10 mouse cellular contexts compared by ENCODE assay signal in genomic region chr16:32110951-32111699, GRCm38 (mm10). TPM values are rescaled to one million over a fixed set of nuclear protein-coding genes. Genes with fewer than 3 reads are reported as not detected.
DNase-seq lines count a peak whose midpoint lies in the region; ATAC-seq and TF ChIP-seq lines count a peak whose summit lies in the region.
"Had no signal": no experiment of that assay in that cellular context is flagged by ENCODE, and none has a peak within 500 bp of the region (broad histone marks: within the 10 kb centered on the region; RNA-seq: fewer than 3 reads in every experiment).

No protein-coding gene starts in this region.

- no peak overlapping the region for H3K4me3 ChIP-seq in layer of hippocampus, adult 2 months
- H3K4me3 ChIP-seq in forebrain, embryonic 11.5 days (ENCODE audit: low read depth, low read length) = no peak overlapping the region
- H3K4me3 ChIP-seq: liver, embryonic 12.5 days; stomach, embryonic 15.5 days had no signal

- 84% methylated on average over 15 of the region's 15 CpGs for WGBS in forebrain, embryonic 11.5 days

- no peaks in the 10 kb centered on the region for H3K27me3 ChIP-seq in forebrain, embryonic 11.5 days (ENCODE audit: control insufficient read depth, insufficient read depth, low read length)
- H3K27me3 ChIP-seq: liver, embryonic 12.5 days; stomach, embryonic 15.5 days had no signal

- no peak overlapping the region for H3K4me2 ChIP-seq in forebrain, embryonic 11.5 days (ENCODE audit: low read depth, low read length, severe bottlenecking)
- H3K4me2 ChIP-seq: liver, embryonic 12.5 days; stomach, embryonic 15.5 days had no signal

- H3K27ac ChIP-seq in layer of hippocampus, adult 2 months = no peak overlapping the region; the same call in 1 of the 2 replicates
- no peak overlapping the region for H3K27ac ChIP-seq in forebrain, embryonic 11.5 days (ENCODE audit: low read depth, low read length)
- H3K27ac ChIP-seq: liver, embryonic 12.5 days; stomach, embryonic 15.5 days had no signal

- no peaks in the 10 kb centered on the region for H3K36me3 ChIP-seq in forebrain, embryonic 11.5 days (ENCODE audit: control insufficient read depth, insufficient read depth, low read length)

- no peaks in the 10 kb centered on the region; the same call in 1 of the 2 replicates for H3K4me1 ChIP-seq in forebrain, embryonic 11.5 days (replicated peaks; ENCODE audit: control insufficient read depth, insufficient read depth, low read length)
- H3K4me1 ChIP-seq: stomach, embryonic 15.5 days had no signal

- peak; percentile 71 for TF ChIP-seq CTCF in layer of hippocampus, adult 2 months (conservative IDR thresholded peaks at IDR 0.05)

- H3K9me3 ChIP-seq in forebrain, embryonic 11.5 days (ENCODE audit: control insufficient read depth, low read length) = no peaks in the 10 kb centered on the region
- H3K9me3 ChIP-seq: liver, embryonic 12.5 days; stomach, embryonic 15.5 days had no signal

- no peak overlapping the region for H3K9ac ChIP-seq in forebrain, embryonic 11.5 days (ENCODE audit: low read length)
- H3K9ac ChIP-seq: liver, embryonic 12.5 days; stomach, embryonic 15.5 days had no signal

- DNase-seq in cerebellum, postnatal 10 days = peak; percentile 20 to 53
- no peak for DNase-seq in cerebellum, postnatal 36 days
- DNase-seq in layer of hippocampus, adult 2 months (ENCODE audit: low spot score in 2 of 2) = no peak
- DNase-seq in layer of hippocampus, postnatal 10 days (ENCODE audit: low spot score in 2 of 2) = no peak
- DNase-seq in CD4-positive, CD25-positive, alpha-beta regulatory T cell, adult 2 months (ENCODE audit: low read depth, low spot score) = peak; percentile 71
- no peak for DNase-seq in c-Kit-positive CD71-positive TER-119-positive erythroid progenitor cells, embryonic 14.5 days (ENCODE audit: low spot score)
- DNase-seq in forebrain, embryonic 11.5 days (ENCODE audit: low spot score) = no peak

- ATAC-seq in megakaryocyte progenitor cell, adult 5-6 weeks (replicated peaks; ENCODE audit: poor library complexity) = 0 out of 2 replicates have a peak, but pooled peaks have one; percentile 21
- ATAC-seq in forebrain, embryonic 11.5 days (replicated peaks; ENCODE audit: low FRiP score) = no peak
- ATAC-seq: liver, embryonic 12.5 days had no signal

RNA-seq across cellular contexts. Expression of gene Cep19, which starts 11.5 kb away (rescaled TPM):
- 10 to 100 TPM; 62.8 to 65.5 TPM for total RNA-seq in layer of hippocampus, adult 2 months (2021)
- total RNA-seq in layer of hippocampus, postnatal 10 days (2021) = 10 to 100 TPM; 58.9 to 62.3 TPM
- total RNA-seq in megakaryocyte progenitor cell, adult 5-6 weeks (2015) = 18.0 and 22.8 TPM in 2 replicates
- total RNA-seq in megakaryocyte progenitor cell, adult 5-6 weeks (2017) = 29.0 and 30.7 TPM in 2 replicates
- polyA plus RNA-seq in forebrain, embryonic 11.5 days (2014; fragmentation: Nextera tagmentation; extraction: Ambion mirVana) = 43.3 and 43.5 TPM in 2 replicates

RNA-seq across cellular contexts. Expression of gene Pigx, which starts 11.6 kb away (rescaled TPM):
- 10 to 100 TPM; 24.2 to 27.3 TPM for total RNA-seq in layer of hippocampus, adult 2 months (2021)
- total RNA-seq in layer of hippocampus, postnatal 10 days (2021) = 10 to 100 TPM; 31.6 to 36.3 TPM
- 95.8 and 106 TPM in 2 replicates for total RNA-seq in megakaryocyte progenitor cell, adult 5-6 weeks (2015)
- total RNA-seq in megakaryocyte progenitor cell, adult 5-6 weeks (2017) = 49.1 and 57.9 TPM in 2 replicates
- 136 and 144 TPM in 2 replicates for polyA plus RNA-seq in forebrain, embryonic 11.5 days (2014; fragmentation: Nextera tagmentation; extraction: Ambion mirVana)

RNA-seq across cellular contexts. Expression of gene Pak2, which starts 32.0 kb away (rescaled TPM):
- 10 to 100 TPM; 29.2 to 29.7 TPM for total RNA-seq in layer of hippocampus, adult 2 months (2021)
- total RNA-seq in layer of hippocampus, postnatal 10 days (2021) = 10 to 100 TPM; 34.6 to 38.0 TPM
- total RNA-seq in megakaryocyte progenitor cell, adult 5-6 weeks (2015) = 60.6 and 61.9 TPM in 2 replicates
- total RNA-seq in megakaryocyte progenitor cell, adult 5-6 weeks (2017) = 52.4 and 58.2 TPM in 2 replicates
- 52.6 and 53.9 TPM in 2 replicates for polyA plus RNA-seq in forebrain, embryonic 11.5 days (2014; fragmentation: Nextera tagmentation; extraction: Ambion mirVana)

RNA-seq across cellular contexts. Expression of gene Nrros, which starts 54.3 kb away (rescaled TPM):
- total RNA-seq in layer of hippocampus, adult 2 months (2021) = 10 to 100 TPM; 11.2 to 11.6 TPM
- 1 to 10 TPM; 7.6 to 8.8 TPM for total RNA-seq in layer of hippocampus, postnatal 10 days (2021)
- 180 and 190 TPM in 2 replicates for total RNA-seq in megakaryocyte progenitor cell, adult 5-6 weeks (2015)
- 116 and 133 TPM in 2 replicates for total RNA-seq in megakaryocyte progenitor cell, adult 5-6 weeks (2017)
- 6.7 and 7.5 TPM in 2 replicates for polyA plus RNA-seq in forebrain, embryonic 11.5 days (2014; fragmentation: Nextera tagmentation; extraction: Ambion mirVana)

Comparison
In these comparisons a context has a peak if more than half of its experiments do, and no peak if none do; other contexts are left out.
1. DNase-seq: peak in cerebellum, postnatal 10 days (2 of 2) and CD4-positive, CD25-positive, alpha-beta regulatory T cell, adult 2 months (single experiment); none in cerebellum, postnatal 36 days (0 of 2), layer of hippocampus, adult 2 months (0 of 2), layer of hippocampus, postnatal 10 days (0 of 2), c-Kit-positive CD71-positive TER-119-positive erythroid progenitor cells, embryonic 14.5 days (single experiment) and forebrain, embryonic 11.5 days (single experiment).